Mouse (Mus musculus) forebrain, embryonic 10.5 days (tissue): ENCODE results near the gene Rora. TPM values are rescaled to one million over a fixed set of nuclear protein-coding genes. Genes with fewer than 3 reads are reported as not detected.
A peak's percentile ranks its signal among the peaks of the same experiment; 100 is the strongest.

ENCODE experiments used
- DNase-seq: peaks from one replicate; pipeline ENCODE4 v3.0.0-alpha.2; 2017; ENCODE audit warnings: low spot score; ENCODE audit errors: extremely low spot score
- H3K27ac ChIP-seq: fragments of 300-500 bp; sonication (generic); 2 replicates; pipeline ENCODE4 v1.5.1; 2016; ENCODE audit warnings: mild to moderate bottlenecking
- H3K27me3 ChIP-seq: fragments of 300-500 bp; sonication (generic); 2 replicates; pipeline ENCODE4 v1.6.1; 2016; ENCODE audit warnings: mild to moderate bottlenecking; ENCODE audit not compliant: poor library complexity, severe bottlenecking
- H3K36me3 ChIP-seq: fragments of 300-500 bp; sonication (generic); replicated peaks from 2 replicates; pipeline ENCODE4 v1.6.1; 2016; ENCODE audit warnings: mild to moderate bottlenecking, moderate library complexity
- H3K4me1 ChIP-seq: fragments of 300-500 bp; sonication (generic); 2 replicates; pipeline ENCODE4 v1.6.1; 2016
- H3K4me3 ChIP-seq: fragments of 300-500 bp; sonication (generic); 2 replicates; pipeline ENCODE4 v1.5.1; 2016; ENCODE audit warnings: mild to moderate bottlenecking, moderate library complexity
- H3K9me3 ChIP-seq: fragments of 300-500 bp; sonication (generic); 2 replicates; pipeline ENCODE4 v1.6.1; 2016; ENCODE audit warnings: mild to moderate bottlenecking, moderate library complexity
- WGBS: fragments of 180-500 bp; shearing (Covaris S2); methylation state at CpG from one replicate; pipeline ENCODE4 v1.1.7; 2016; 5-methylcytosine and 5-hydroxymethylcytosine counted together
- polyA plus RNA-seq: library from polyadenylated mRNA; unstranded; fragments of >200 nt; fragmentation: Nextera tagmentation; extraction: Ambion mirVana; gene quantifications from 2 replicates; pipeline ENCODE4 v1.2.1, GENCODE M21; 2016

Gene Rora
- polyA plus RNA-seq, 1 experiment from 2014 or later = 5.6 TPM

GRCm38 (mm10) chr9:69323831-69324230, 670.2 kb downstream of the Rora start:
- 89% methylated on average over 8 of the region's 8 CpGs for WGBS

GRCm38 (mm10) chr9:69327077-69327476, 673.5 kb downstream of the Rora start:
- no peaks in the 10 kb centered on the region for H3K9me3 ChIP-seq
- no peak for DNase-seq
- peaks cover 6% of the 10 kb centered on the region for H3K4me1 ChIP-seq
- H3K36me3 ChIP-seq = no peaks in the 10 kb centered on the region
- no peak overlapping the region for H3K27ac ChIP-seq
- WGBS = 78% methylated on average over 9 of the region's 9 CpGs
- H3K27me3 ChIP-seq = no peaks in the 10 kb centered on the region
- no peak overlapping the region for H3K4me3 ChIP-seq

More at GRCm38 (mm10) chr9:69323831-69324230, 670.2 kb downstream of the Rora start:
- Histone ChIP-seq H3K9me3 (no peaks in the 10 kb centered on the region), H3K27ac (no peak overlapping the region), H3K4me1 (peaks cover 12% of the 10 kb centered on the region), H3K27me3 (peaks cover 4% of the 10 kb centered on the region; the same call in 1 of the 2 replicates), H3K36me3 (no peaks in the 10 kb centered on the region), H3K4me3 (no peak overlapping the region)
- no peak for DNase-seq

- WGBS = 92% methylated on average over 7 of the region's 7 CpGs
- Histone ChIP-seq H3K9me3 (no peaks in the 10 kb centered on the region), H3K27ac (no peak overlapping the region), H3K27me3 (no peaks in the 10 kb centered on the region), H3K4me3 (no peak overlapping the region), H3K36me3 (no peaks in the 10 kb centered on the region), H3K4me1 (peaks cover 9% of the 10 kb centered on the region)
- no peak for DNase-seq
Observed at GRCm38 (mm10) chr9:69327591-69327990, 674.0 kb downstream of the Rora start.

GRCm38 (mm10) chr9:69331790-69332189, 678.2 kb downstream of the Rora start:
- 90% methylated on average over 3 of the region's 3 CpGs for WGBS
- Histone ChIP-seq H3K27ac (no peak overlapping the region), H3K4me1 (peaks cover 36% of the 10 kb centered on the region), H3K4me3 (no peak overlapping the region), H3K9me3 (no peaks in the 10 kb centered on the region), H3K36me3 (no peaks in the 10 kb centered on the region), H3K27me3 (no peaks in the 10 kb centered on the region)
- no peak for DNase-seq

- Histone ChIP-seq H3K4me3 (no peak overlapping the region), H3K27me3 (no peaks in the 10 kb centered on the region), H3K9me3 (no peaks in the 10 kb centered on the region), H3K36me3 (no peaks in the 10 kb centered on the region), H3K4me1 (peaks cover 31% of the 10 kb centered on the region), H3K27ac (0 out of 2 replicates have a peak overlapping the region, but pooled peaks have one; percentile 20)
- no peak for DNase-seq
- WGBS = 85% methylated on average over 14 of the region's 14 CpGs
Observed at GRCm38 (mm10) chr9:69332802-69333568, 679.4 kb downstream of the Rora start.

GRCm38 (mm10) chr9:69333654-69334053, 680.1 kb downstream of the Rora start:
- no peaks in the 10 kb centered on the region for H3K36me3 ChIP-seq
- no peak for DNase-seq
- WGBS = 79% methylated on average over 4 of the region's 4 CpGs
- peak overlapping the region; percentile 20; the same call in 1 of the 2 replicates for H3K27ac ChIP-seq
- H3K27me3 ChIP-seq = no peaks in the 10 kb centered on the region
- H3K4me1 ChIP-seq = peaks cover 31% of the 10 kb centered on the region
- H3K4me3 ChIP-seq = no peak overlapping the region
- H3K9me3 ChIP-seq = no peaks in the 10 kb centered on the region

- Histone ChIP-seq H3K4me1 (peaks cover 31% of the 10 kb centered on the region), H3K27me3 (no peaks in the 10 kb centered on the region), H3K27ac (no peak overlapping the region), H3K4me3 (no peak overlapping the region), H3K9me3 (no peaks in the 10 kb centered on the region), H3K36me3 (no peaks in the 10 kb centered on the region)
- 70% methylated on average over 8 of the region's 8 CpGs for WGBS
- DNase-seq = no peak
Observed at GRCm38 (mm10) chr9:69334106-69334505, 680.5 kb downstream of the Rora start.

GRCm38 (mm10) chr9:69336063-69336462, 682.5 kb downstream of the Rora start:
- DNase-seq = no peak
- H3K9me3 ChIP-seq = no peaks in the 10 kb centered on the region
- 84% methylated on average over 6 of the region's 6 CpGs for WGBS
- H3K36me3 ChIP-seq = no peaks in the 10 kb centered on the region
- H3K27me3 ChIP-seq = no peaks in the 10 kb centered on the region
- H3K27ac ChIP-seq = no peak overlapping the region
- no peak overlapping the region for H3K4me3 ChIP-seq
- peaks cover 31% of the 10 kb centered on the region for H3K4me1 ChIP-seq

GRCm38 (mm10) chr9:69339199-69339598, 685.6 kb downstream of the Rora start:
- Histone ChIP-seq H3K27ac (no peak overlapping the region), H3K9me3 (no peaks in the 10 kb centered on the region), H3K36me3 (no peaks in the 10 kb centered on the region), H3K27me3 (no peaks in the 10 kb centered on the region), H3K4me3 (no peak overlapping the region), H3K4me1 (peaks cover 18% of the 10 kb centered on the region)
- WGBS = 86% methylated on average over 7 of the region's 7 CpGs
- DNase-seq = no peak

GRCm38 (mm10) chr9:69339829-69340228, 686.2 kb downstream of the Rora start:
- no peak for DNase-seq
- 90% methylated on average over 6 of the region's 6 CpGs for WGBS

GRCm38 (mm10) chr9:69340421-69340820, 686.8 kb downstream of the Rora start:
- no peak overlapping the region for H3K4me3 ChIP-seq
- 94% methylated on average over 7 of the region's 7 CpGs for WGBS

More at GRCm38 (mm10) chr9:69339829-69340228, 686.2 kb downstream of the Rora start:
- Histone ChIP-seq H3K4me3 (no peak overlapping the region), H3K9me3 (no peaks in the 10 kb centered on the region), H3K4me1 (peaks cover 14% of the 10 kb centered on the region), H3K36me3 (no peaks in the 10 kb centered on the region), H3K27me3 (no peaks in the 10 kb centered on the region), H3K27ac (no peak overlapping the region)

GRCm38 (mm10) chr9:69343881-69344280, 690.3 kb downstream of the Rora start:
- peaks cover 20% of the 10 kb centered on the region for H3K4me1 ChIP-seq
- H3K27me3 ChIP-seq = no peaks in the 10 kb centered on the region
- H3K36me3 ChIP-seq = no peaks in the 10 kb centered on the region
- no peak overlapping the region for H3K4me3 ChIP-seq
- no peak overlapping the region for H3K27ac ChIP-seq
- 93% methylated on average over 10 of the region's 10 CpGs for WGBS
- DNase-seq = no peak
- no peaks in the 10 kb centered on the region for H3K9me3 ChIP-seq

More at GRCm38 (mm10) chr9:69340421-69340820, 686.8 kb downstream of the Rora start:
- Histone ChIP-seq H3K36me3 (no peaks in the 10 kb centered on the region), H3K27ac (no peak overlapping the region), H3K4me1 (peaks cover 12% of the 10 kb centered on the region), H3K27me3 (no peaks in the 10 kb centered on the region), H3K9me3 (no peaks in the 10 kb centered on the region)
- no peak for DNase-seq

- Histone ChIP-seq H3K27me3 (no peaks in the 10 kb centered on the region), H3K9me3 (no peaks in the 10 kb centered on the region), H3K4me1 (peaks cover 20% of the 10 kb centered on the region), H3K36me3 (no peaks in the 10 kb centered on the region), H3K27ac (no peak overlapping the region), H3K4me3 (no peak overlapping the region)
- no peak for DNase-seq
- WGBS = 73% methylated on average over 6 of the region's 6 CpGs
Observed at GRCm38 (mm10) chr9:69345550-69345949, 692.0 kb downstream of the Rora start.
